Mouse (Mus musculus) retina, embryonic 14.5 days (tissue): ENCODE measurements around the gene Lcn2.
"Not testable (repeated sequence)": the region's sequence is repeated elsewhere in the genome, so short reads cannot be mapped to it uniquely, and the experiment has no call there.

Experiments used
- DNase-seq: peaks from one replicate; pipeline ENCODE4 v3.0.0-alpha.2; 2015; ENCODE audit warnings: low spot score

Lcn2 gene

GRCm38 (mm10) chr2:32364121-32364520 lies 23.9 kb downstream of the Lcn2 start:
- no peak for DNase-seq

GRCm38 (mm10) chr2:32363376-32364106 lies 24.5 kb downstream of the Lcn2 start:
- DNase-seq, result no peak

GRCm38 (mm10) chr2:32362817-32363340 lies 25.2 kb downstream of the Lcn2 start:
- DNase-seq, result peak; percentile 91

GRCm38 (mm10) chr2:32362274-32362673 lies 25.8 kb downstream of the Lcn2 start:
- DNase-seq, result not testable (repeated sequence)

GRCm38 (mm10) chr2:32361437-32361836 lies 26.6 kb downstream of the Lcn2 start:
- peak; percentile 60 for DNase-seq

- peak; percentile 82 for DNase-seq
Observed at GRCm38 (mm10) chr2:32360741-32361140, 27.3 kb downstream of the Lcn2 start.

- DNase-seq, result no peak
Observed at GRCm38 (mm10) chr2:32358381-32358780, 29.7 kb downstream of the Lcn2 start.

- no peak for DNase-seq
Observed at GRCm38 (mm10) chr2:32357710-32358109, 30.3 kb downstream of the Lcn2 start.

- no peak for DNase-seq
Observed at GRCm38 (mm10) chr2:32356216-32356615, 31.8 kb downstream of the Lcn2 start.

- no peak for DNase-seq
Observed at GRCm38 (mm10) chr2:32354336-32354895, 33.6 kb downstream of the Lcn2 start.

GRCm38 (mm10) chr2:32353836-32354235 lies 34.2 kb downstream of the Lcn2 start:
- no peak for DNase-seq

GRCm38 (mm10) chr2:32353007-32353542 lies 35.0 kb downstream of the Lcn2 start, which contains the start of gene Dnm1:
Dnm1 (minus strand) TSS chr2:32353338.
- DNase-seq, result peak; percentile 94

- DNase-seq, result peak; percentile 57
Observed at GRCm38 (mm10) chr2:32352151-32353006, 35.7 kb downstream of the Lcn2 start, which contains the start of gene Ciz1. Ciz1 (plus strand) TSS chr2:32352327.

- DNase-seq, result no peak
Observed at GRCm38 (mm10) chr2:32351471-32351961, 36.5 kb downstream of the Lcn2 start.

- DNase-seq, result no peak
Observed at GRCm38 (mm10) chr2:32350471-32351051, 37.5 kb downstream of the Lcn2 start.

GRCm38 (mm10) chr2:32349625-32350255 lies 38.3 kb downstream of the Lcn2 start:
- no peak for DNase-seq

- DNase-seq, result no peak
Observed at GRCm38 (mm10) chr2:32348311-32348710, 39.7 kb downstream of the Lcn2 start.

- no peak for DNase-seq
Observed at GRCm38 (mm10) chr2:32347019-32347418, 41.0 kb downstream of the Lcn2 start.

- no peak for DNase-seq
Observed at GRCm38 (mm10) chr2:32344598-32345321, 43.3 kb downstream of the Lcn2 start.

GRCm38 (mm10) chr2:32344056-32344455 lies 44.0 kb downstream of the Lcn2 start:
- no peak for DNase-seq

- no peak for DNase-seq
Observed at GRCm38 (mm10) chr2:32343351-32343671, 44.7 kb downstream of the Lcn2 start.
